Mouse (Mus musculus): ENCODE measurements around the gene Slc4a2. TPM values are rescaled to one million over a fixed set of nuclear protein-coding genes. Genes with fewer than 3 reads are reported as not detected.

The Slc4a2 gene
- total RNA-seq (2023), result 53.7 TPM

DNA sequence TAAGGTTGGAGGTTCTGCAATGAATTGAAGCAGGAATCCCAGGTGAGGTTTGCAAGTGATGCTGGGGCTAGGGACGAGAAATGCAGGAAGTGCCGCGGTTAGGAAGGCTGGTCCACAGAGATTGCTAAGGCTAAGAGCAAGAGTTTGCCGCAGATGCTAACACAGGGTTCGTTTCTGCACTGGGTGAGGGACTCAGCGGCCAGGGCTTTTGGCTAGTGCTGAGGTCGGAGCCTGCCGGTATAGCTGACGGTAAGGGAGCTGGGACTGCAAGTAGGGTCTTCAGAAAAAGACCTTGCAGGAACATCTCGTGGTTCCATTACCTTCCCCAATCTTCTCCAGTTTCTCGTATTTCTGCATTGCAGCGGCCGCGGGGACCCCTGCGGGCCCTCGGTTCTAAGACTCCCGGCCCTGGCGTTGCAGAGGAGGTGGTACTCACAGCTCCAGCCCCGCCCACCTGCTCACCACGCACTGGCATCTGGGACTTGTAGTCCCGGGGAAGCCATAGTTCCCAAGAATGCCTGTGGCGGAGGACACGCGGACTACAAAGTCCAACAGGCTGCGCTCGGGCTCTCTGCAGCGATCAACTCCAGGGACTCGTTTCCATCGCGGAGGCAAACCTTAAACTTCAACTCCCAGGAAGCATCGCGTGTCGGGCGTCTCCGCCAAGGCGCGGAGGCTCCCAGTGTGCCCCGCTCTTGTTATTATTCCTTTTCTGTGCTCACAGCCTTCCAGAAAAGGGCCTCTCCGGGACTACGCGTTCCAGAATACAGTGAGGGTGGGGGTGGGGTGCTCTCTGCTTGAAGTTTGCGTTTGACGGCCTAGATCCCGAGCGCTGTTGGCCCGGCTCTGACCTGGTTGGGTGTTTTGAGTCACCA, at the start of gene Slc4a2, which contains the start of gene Cdk5:
Gene Slc4a2, plus strand, starts transcription at position 709 of the 875 bp plus-strand sequence.
Gene Cdk5, minus strand, starts transcription at position 402 of the 875 bp plus-strand sequence.

DNA sequence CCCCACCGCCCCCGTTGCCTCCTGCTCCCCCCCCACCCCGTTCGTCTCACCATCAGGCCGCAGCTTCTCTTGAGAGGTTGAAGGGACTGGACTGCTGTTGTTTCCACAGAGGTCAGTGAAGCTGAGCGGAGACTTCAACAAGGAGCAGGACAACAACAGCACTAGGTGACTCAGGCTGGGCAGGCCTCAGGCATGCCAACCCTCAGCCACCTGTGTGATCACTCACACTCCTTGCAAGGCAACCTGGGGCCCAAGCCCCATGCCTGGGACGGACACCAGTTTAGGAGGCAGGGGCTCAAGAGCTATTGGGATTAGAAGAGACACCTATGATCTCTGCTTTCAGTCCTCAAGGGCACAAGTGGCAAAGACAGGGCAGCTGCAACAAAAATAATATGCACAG, 31.8 kb upstream of the Slc4a2 start, which contains the start of gene Atg9b:
Gene Atg9b, minus strand, starts transcription at position 280 of the 400 bp plus-strand sequence.

DNA sequence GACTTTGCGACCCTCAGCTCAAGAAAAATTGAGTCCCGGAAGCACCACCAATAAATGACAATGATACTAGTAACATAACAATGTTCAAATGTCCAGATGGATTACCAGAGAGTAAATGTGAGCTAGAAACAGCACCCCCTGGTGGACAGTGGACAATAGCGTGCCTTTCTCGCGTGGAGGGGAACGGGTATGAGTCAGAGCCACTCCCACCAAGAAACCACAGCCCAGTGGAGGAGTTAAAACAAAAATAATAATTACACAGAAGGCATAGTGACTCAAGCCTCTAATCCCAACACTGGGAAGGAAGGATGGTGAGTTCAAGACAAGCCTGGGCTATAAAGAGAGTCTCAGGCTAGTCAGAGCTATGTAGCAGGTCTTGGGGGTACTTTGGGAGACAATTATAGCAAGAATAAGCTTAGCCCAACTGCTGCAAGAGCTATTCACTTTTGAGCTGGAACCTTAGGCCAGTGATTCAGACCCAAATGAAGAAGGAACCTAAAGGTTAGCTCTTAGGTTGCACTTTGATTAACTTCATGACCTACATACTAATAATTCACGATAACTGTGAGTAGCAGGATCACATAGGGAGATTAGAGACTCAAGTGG, 30.1 kb upstream of the Slc4a2 start, which contains the start of gene Abcb8:
Gene Abcb8, plus strand, starts transcription at position 272 of the 606 bp plus-strand sequence.

DNA sequence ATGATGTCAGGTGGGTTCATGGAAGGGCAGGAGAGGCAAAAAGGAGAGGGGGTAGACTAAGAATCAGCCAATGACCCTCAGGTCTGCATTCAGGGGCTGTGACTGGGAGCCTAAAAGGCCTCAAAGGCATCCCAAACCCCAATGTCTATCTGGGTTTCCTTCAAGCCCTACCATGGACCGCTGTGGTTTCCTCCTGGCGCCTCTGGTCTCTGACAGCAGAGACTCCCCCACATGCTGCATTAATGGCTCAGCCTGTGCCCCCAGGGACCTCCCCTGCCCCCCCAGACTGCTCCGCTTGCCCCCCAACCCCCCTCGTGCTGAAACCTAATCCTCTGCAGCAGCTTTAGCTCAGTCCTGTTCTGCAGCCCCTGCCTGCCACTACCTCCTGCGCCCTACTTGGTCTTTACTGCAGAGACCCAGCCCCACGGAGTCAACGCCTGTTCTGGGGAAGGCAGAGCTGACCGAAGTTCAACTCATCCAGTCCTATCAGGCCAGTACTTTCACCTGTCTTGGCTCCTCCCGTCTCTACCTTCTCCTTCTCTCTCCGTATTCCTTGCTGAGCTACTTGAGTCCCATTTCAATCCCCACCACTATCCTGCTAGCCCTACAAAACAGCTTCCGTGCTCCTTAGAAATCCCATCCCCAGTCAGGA, 10.5 kb upstream of the Slc4a2 start, which contains the start of gene Asic3:
Gene Asic3, plus strand, starts transcription at position 351 of the 652 bp plus-strand sequence.

DNA sequence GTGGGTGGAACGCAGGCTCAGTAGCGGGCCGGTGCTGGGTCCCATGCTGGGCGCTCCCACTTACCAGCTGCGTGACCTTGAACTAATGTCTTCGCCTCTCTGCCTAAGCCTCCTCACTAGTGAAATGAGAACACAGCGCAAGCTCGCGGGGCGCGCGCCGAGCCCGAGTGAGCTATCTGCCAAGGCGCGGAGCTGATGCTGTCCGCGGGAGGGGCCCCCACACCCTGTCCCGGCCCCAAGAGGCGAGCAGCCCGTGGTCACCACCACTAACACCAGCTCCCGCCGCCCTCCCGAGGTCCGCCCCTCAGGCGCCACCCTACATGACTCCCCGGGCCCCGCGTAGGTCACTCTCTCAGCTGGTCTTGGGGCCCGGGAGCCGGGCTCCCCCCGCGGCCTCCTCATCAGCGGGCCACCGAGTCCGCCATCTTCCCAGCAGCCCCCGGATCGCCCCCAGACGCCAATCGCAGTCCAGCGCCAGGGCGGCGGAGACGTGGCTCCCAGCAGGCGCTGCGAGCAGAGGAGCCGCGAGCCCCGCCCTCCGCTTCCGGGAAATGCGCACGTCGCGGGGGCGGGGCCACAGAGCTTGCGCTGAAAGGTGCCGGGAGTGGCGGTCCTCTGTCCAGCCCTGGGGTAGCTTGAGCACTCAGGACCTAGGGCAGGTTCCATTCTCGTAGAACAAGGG, 21.2 kb downstream of the Slc4a2 start, which contains the start of gene Fastk:
Gene Fastk, minus strand, starts transcription at position 542 of the 682 bp plus-strand sequence.

DNA sequence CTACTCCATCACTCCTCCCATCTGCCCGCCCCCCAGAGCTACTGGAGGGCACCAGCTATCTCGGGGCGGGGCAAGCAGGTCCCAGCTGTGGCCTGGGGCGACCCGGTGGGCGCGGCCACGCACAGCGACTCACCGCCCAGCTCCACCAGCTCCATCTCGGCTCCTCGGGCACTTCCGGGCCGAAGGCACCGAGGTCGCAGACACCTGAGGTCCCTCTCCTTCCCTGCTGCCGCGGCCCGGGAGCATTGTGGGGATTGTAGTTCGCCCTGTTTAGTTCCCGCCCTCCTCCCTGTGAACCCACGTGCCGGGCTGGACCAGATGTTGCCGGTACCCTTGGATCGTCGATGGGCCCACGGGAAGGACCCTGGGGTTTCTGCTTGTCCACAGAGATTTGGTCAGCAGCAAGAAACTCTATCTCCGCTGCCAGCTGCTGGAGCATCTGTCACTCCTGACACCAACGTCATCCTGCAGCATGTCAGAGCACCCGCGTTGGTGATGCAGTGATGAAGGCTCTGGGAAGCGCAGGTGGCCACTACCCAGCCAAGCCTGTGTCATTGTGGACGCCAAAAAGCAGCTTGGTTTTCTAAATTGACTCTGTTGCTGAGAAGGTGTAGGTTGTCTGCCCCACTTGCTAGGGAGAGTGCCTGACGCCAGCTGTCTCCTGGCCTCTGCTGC, 24.1 kb downstream of the Slc4a2 start, which contains the start of gene Tmub1:
Gene Tmub1, minus strand, starts transcription at position 231 of the 675 bp plus-strand sequence.

DNA sequence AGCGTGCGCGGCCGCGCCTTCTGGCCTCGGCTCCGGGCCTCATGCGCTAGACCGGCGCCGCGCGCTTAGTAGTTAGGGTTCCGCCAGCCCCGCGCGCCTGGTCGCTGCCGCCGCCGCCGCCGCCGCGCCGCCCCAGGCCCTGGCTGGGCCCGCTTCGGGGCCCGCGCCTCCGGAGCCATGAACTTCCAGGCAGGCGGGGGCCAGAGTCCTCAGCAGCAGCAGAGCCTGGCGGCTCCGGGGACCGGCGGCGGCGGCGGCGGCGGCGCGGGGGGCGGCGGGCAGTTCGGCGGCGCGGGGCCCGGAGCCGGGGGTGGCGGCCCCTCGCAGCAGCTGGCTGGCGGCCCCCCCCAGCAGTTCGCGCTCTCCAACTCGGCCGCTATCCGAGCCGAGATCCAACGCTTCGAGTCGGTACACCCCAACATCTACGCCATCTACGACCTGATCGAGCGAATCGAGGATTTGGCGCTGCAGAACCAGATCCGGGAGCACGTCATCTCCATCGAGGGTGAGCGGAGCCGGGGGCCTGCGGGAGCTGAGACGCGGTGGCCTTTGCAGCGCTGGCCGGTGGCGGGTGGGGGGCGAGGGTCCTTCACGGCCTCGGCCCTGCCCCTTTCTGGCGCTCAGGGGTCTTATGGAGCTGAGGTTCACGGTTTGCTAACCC, 28.5 kb downstream of the Slc4a2 start, which contains the start of gene Agap3:
Gene Agap3, plus strand, starts transcription at position 148 of the 661 bp plus-strand sequence.

Other genes starting within 250 kb of the Slc4a2 start
- 8.0 TPM for gene Kcnh2, start 72.2 kb upstream of the Slc4a2 start, total RNA-seq (2023)
- gene Nos3, start 59.0 kb upstream of the Slc4a2 start, total RNA-seq (2023), result 0.15 TPM
- gene Atg9b, start 31.7 kb upstream of the Slc4a2 start, total RNA-seq (2023), result 0.53 TPM
- 17.6 TPM for gene Abcb8, start 30.2 kb upstream of the Slc4a2 start, total RNA-seq (2023)
- gene Asic3, start 10.4 kb upstream of the Slc4a2 start, total RNA-seq (2023), result 0.41 TPM
- 33.5 TPM for gene Cdk5, start 307 bp upstream of the Slc4a2 start, total RNA-seq (2023)
- gene Fastk, start 21.4 kb downstream of the Slc4a2 start, total RNA-seq (2023), result 74.5 TPM
- 21.1 TPM for gene Tmub1, start 24.0 kb downstream of the Slc4a2 start, total RNA-seq (2023)
- 88.7 TPM for gene Agap3, start 28.3 kb downstream of the Slc4a2 start, total RNA-seq (2023)
- gene Gbx1, start 103.4 kb downstream of the Slc4a2 start, total RNA-seq (2023), result not detected
- gene Asb10, start 117.1 kb downstream of the Slc4a2 start, total RNA-seq (2023), result not detected
- gene 4931409K22Rik, start 133.0 kb downstream of the Slc4a2 start, total RNA-seq (2023), result not detected
- 42.8 TPM for gene Abcf2, start 153.6 kb downstream of the Slc4a2 start, total RNA-seq (2023)
- 28.8 TPM for gene Chpf2, start 162.9 kb downstream of the Slc4a2 start, total RNA-seq (2023)
- not detected for gene Smarcd3, start 200.6 kb downstream of the Slc4a2 start, total RNA-seq (2023)

Data from CD4-positive naive resting alpha-beta T cell, adult 76 days (primary cell).